Mouse (Mus musculus) liver, embryonic 14.5 days (tissue): Measurements from ENCODE around the gene Gramd1b.

Source experiments
- CTCF ChIP-seq: IDR thresholded peaks from 2 replicates; pipeline ENCODE4 v1.5.1; 2016; ENCODE audit warnings: antibody characterized with exemption, low read depth, control low read depth
- EP300 ChIP-seq: IDR thresholded peaks from 2 replicates; pipeline ENCODE4 v1.6.1; 2016; ENCODE audit warnings: antibody characterized with exemption, low read depth

DNA sequence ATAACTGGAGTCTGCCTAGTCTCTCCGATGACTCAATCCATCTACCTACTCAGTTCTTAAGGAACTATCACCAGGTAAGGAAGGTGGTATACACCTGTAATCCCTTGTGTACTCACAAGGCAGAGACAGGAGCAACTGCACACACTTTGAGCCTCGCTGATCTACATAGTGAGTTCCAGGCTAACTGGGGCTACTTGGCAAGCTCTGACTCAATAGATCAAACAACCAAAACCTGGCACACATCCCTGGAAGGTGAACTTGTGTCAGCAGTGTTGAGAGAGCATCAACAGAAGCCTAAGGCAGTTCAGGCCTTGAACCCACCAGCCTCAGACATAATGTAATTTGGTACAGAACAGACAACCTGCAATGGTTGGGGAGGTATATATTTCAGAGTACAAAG lies 135.0 kb downstream of the Gramd1b start:
- TF ChIP-seq CTCF (no peak), EP300 (no peak)
